Mouse (Mus musculus): ENCODE results near the gene Sgk1.

- TF ChIP-seq CTCF (IDR thresholded peaks at IDR 0.05; ENCODE audit: low read depth, low read length) = no peak
- TF ChIP-seq GATA1 (IDR thresholded peaks at IDR 0.05; ENCODE audit: borderline replicate concordance, low read length) = no peak
- no peak for TF ChIP-seq TAL1 (conservative IDR thresholded peaks at IDR 0.05; ENCODE audit: low read depth, low read length)
- TF ChIP-seq GATA2 (IDR thresholded peaks at IDR 0.05; ENCODE audit: borderline replicate concordance, low read depth, low read length) = no peak
- no peak for TF ChIP-seq POLR2AphosphoS5 (IDR thresholded peaks at IDR 0.05; ENCODE audit: insufficient replicate concordance, low read depth, low read length)
These were observed 13.8 kb upstream of the Sgk1 start for GRCm38 (mm10) chr10:21868221-21868620.

Data from G1E (cell line).